Mouse (Mus musculus) retina, postnatal 7 days (tissue): ENCODE measurements around the gene Zfp455.
A peak's percentile ranks its signal among the peaks of the same experiment; 100 is the strongest.
"Not testable (repeated sequence)": the region's sequence is repeated elsewhere in the genome, so short reads cannot be mapped to it uniquely, and the experiment has no call there.

Experiments used
- DNase-seq: peaks from one replicate; pipeline ENCODE4 v3.0.0-alpha.2; 2012; ENCODE audit warnings: low read depth, low spot score

The Zfp455 gene

GRCm38 (mm10) chr13:67194340-67194894 lies at the start of gene Zfp455:
Gene Zfp455, plus strand, starts transcription at chr13:67194506.
- peak; percentile 62 for DNase-seq

GRCm38 (mm10) chr13:67166122-67166521 lies 28.2 kb upstream of the Zfp455 start:
- not testable (repeated sequence) for DNase-seq

- DNase-seq, result peak; percentile 13
Measured at GRCm38 (mm10) chr13:67172991-67173722, 21.1 kb upstream of the Zfp455 start, which contains the start of gene Rsl1. Gene Rsl1, plus strand, starts transcription at chr13:67173182.

- DNase-seq, result no peak
Measured at GRCm38 (mm10) chr13:67173723-67174055, 20.6 kb upstream of the Zfp455 start.

DNA sequence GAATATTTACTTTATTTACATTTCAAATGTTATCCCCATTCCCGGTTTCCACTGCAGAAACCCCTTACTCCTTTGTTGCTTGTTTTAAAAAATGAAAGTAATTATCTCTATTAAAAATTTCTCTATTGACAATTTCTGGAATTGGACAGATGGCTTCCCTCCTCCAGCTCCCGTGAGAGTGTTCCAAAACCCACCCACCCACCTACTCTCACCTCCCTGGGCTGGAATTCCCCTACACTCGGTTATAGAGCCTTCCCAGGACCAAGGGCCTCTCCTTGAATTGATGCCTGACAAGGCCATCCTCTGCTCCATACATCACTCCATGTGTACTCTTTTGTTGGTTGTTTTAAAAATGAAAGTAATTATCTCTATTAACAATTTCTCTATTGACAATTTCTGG lies 7.3 kb downstream of the Zfp455 start:
- DNase-seq, result no peak

DNA sequence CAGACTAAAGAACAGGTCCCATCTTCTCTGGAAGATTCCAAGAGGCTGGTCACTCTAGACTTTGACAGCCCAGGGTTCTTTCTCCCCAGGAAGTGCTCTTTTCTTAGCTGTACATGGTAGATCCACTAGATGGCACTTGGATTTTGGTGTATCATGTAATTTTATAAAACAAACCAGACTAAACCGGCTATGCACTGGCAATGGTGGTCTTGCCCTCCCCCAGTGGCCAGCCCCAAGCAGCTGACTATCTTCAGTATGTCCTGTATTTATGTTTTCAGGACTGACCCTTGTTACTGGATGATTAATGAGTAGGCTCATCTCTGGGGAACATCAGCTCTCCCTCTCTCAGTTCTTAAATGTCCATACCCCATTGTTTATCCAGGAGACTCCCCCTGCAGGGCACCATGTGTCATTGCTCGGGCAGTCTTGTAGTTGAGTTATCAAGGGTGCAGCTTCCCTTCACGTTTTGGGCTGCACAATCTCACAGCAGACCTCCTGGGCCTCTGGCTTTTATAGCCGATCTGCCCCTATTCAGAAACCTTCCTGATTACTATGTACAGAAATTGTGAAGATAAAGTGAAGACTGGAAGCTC lies 19.8 kb downstream of the Zfp455 start:
- no peak for DNase-seq
